Mouse (Mus musculus): ENCODE results near the gene Gm12394.

DNA sequence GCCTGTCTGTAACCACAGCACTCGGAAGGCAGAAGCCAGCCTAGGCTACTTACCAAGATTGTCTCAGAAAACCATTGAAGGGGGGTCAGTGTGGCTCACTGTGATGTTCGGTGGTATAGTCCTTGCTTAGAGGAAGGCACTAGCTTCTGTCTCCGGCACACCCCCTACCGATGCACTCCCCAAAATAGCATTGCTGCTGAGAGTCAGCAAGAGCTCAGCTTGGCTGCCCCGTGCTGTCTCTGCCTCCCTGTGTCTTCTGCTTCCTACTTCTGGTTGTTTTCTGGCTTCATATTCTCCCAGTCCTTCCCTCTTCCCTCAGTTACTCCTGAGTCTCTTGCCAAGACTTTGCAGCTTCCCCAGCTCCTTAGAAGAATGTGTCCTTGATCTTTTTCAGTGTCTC lies 44.3 kb upstream of the Gm12394 start:
- TF ChIP-seq CTCF (IDR thresholded peaks at IDR 0.05; ENCODE audit: low read depth) (no peak), EP300 (IDR thresholded peaks at IDR 0.05; ENCODE audit: low read depth) (no peak)

All from liver, embryonic 14.5 days (tissue).